Mouse (Mus musculus) E14TG2a.4 (cell line): Measurements from ENCODE around the gene Cnppd1.

Experiments used
- CTCF ChIP-seq: conservative IDR thresholded peaks from 2 replicates; pipeline ENCODE4 v1.5.1; 2014; ENCODE audit warnings: low read length
- NANOG ChIP-seq: IDR thresholded peaks from 2 replicates; pipeline ENCODE4 v1.6.1; 2014; ENCODE audit warnings: borderline replicate concordance, low read length, mixed read lengths
- POU5F1 ChIP-seq: IDR thresholded peaks from 2 replicates; pipeline ENCODE4 v1.6.1; 2014; ENCODE audit warnings: low read length, borderline replicate concordance

DNA sequence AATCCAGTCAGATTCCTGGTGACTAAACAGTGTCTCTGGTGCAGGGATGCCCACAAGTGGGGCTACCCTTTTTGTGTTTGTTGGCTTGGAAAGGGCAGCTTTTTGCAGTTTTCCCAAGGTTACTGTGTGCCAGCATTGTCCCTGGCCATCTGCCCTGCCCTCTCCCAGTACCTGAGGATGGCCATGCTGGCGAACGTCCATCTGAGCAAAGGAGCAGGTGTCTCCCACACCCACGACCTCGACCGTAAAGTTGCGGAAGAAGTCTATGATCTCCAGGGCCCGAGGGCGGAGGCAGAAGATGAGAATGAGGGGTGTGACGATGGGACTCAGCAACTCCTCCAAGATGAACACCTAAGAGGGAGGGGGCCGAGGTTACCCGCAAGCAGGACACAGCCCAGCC, 43.0 kb upstream of the Cnppd1 start:
- TF ChIP-seq CTCF: no peak
- TF ChIP-seq POU5F1: no peak
- no peak for TF ChIP-seq NANOG
